22 mouse cellular contexts compared by ENCODE assay signal in the genomic region with DNA sequence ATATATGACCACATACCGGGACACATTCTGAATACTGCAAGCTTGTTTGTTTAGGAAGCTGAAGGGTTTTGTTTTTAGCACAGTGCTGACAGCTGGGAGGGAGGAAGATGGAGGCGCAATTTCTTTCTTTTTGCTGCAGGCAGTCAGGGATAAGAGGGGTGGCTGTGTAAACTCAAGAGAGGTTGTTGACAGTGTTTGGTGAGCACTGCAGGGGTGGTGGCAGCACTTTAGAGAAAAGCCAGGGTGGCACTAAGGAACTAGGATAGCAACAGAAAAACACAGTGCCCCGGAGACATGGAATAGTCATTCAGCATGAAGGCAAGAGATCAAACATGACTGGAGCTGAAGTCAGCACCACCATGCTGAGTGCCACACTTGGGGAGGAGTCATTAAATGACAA. TPM values are rescaled to one million over a fixed set of nuclear protein-coding genes. Genes with fewer than 3 reads are reported as not detected.
DNase-seq lines count a peak whose midpoint lies in the region; ATAC-seq and TF ChIP-seq lines count a peak whose summit lies in the region.
"Had no signal": no experiment of that assay in that cellular context is flagged by ENCODE, and none has a peak within 500 bp of the region (broad histone marks: within the 10 kb centered on the region; RNA-seq: fewer than 3 reads in every experiment).

No protein-coding gene starts in this region.

- no peaks in the 10 kb centered on the region for H3K36me3 ChIP-seq in forebrain, embryonic 14.5 days (ENCODE audit: control insufficient read depth, insufficient read depth, low read length)
- no peaks in the 10 kb centered on the region for H3K36me3 ChIP-seq in forebrain, embryonic 15.5 days
- H3K36me3 ChIP-seq: embryonic facial prominence, embryonic 13.5 days; forebrain, embryonic 10.5 days; limb, embryonic 12.5 days; stomach, embryonic 15.5 days had no signal

- H3K9me3 ChIP-seq in forebrain, embryonic 14.5 days (replicated peaks; ENCODE audit: control insufficient read depth, low read length), result no peaks in the 10 kb centered on the region
- H3K9me3 ChIP-seq in forebrain, embryonic 15.5 days, result no peaks in the 10 kb centered on the region
- H3K9me3 ChIP-seq: embryonic facial prominence, embryonic 13.5 days; limb, embryonic 12.5 days; stomach, embryonic 15.5 days had no signal

- ATAC-seq in forebrain, embryonic 14.5 days, result no peak
- ATAC-seq in forebrain, embryonic 15.5 days (replicated peaks), result no peak
- ATAC-seq: hindbrain, postnatal 0 days had no signal

- 50% methylated on average over 3 of the region's 3 CpGs for WGBS in forebrain, embryonic 14.5 days
- WGBS in forebrain, embryonic 15.5 days, result 37% methylated on average over 3 of the region's 3 CpGs

- no peak overlapping the region for H3K4me2 ChIP-seq in forebrain, embryonic 14.5 days (ENCODE audit: low read length)
- H3K4me2 ChIP-seq in forebrain, embryonic 15.5 days (replicated peaks), result no peak overlapping the region
- H3K4me2 ChIP-seq: embryonic facial prominence, embryonic 13.5 days; limb, embryonic 12.5 days; stomach, embryonic 15.5 days had no signal

- TF ChIP-seq CTCF in left cerebral cortex, adult 2 months (IDR thresholded peaks at IDR 0.05), result no peak
- no peak for TF ChIP-seq CTCF in brain, embryonic 14.5 days (IDR thresholded peaks at IDR 0.05; ENCODE audit: borderline replicate concordance, extremely low read depth, insufficient read depth, insufficient read length)

- H3K27me3 ChIP-seq in forebrain, embryonic 14.5 days (replicated peaks; ENCODE audit: control insufficient read depth, insufficient read depth, low read length), result no peaks in the 10 kb centered on the region
- H3K27me3 ChIP-seq in forebrain, embryonic 15.5 days, result no peaks in the 10 kb centered on the region
- H3K27me3 ChIP-seq: embryonic facial prominence, embryonic 13.5 days; limb, embryonic 12.5 days; megakaryocyte, embryonic 14.5 days; stomach, embryonic 15.5 days had no signal

- intact Hi-C loops in left cerebral cortex, adult 2 months (cut with DNase I), result no loop called here
- intact Hi-C loops in left cerebral cortex, postnatal 4 days (cut with DNase I), result no loop called here

- no peak overlapping the region for H3K9ac ChIP-seq in forebrain, embryonic 14.5 days (ENCODE audit: low read length)
- H3K9ac ChIP-seq in forebrain, embryonic 15.5 days (replicated peaks), result no peak overlapping the region
- H3K9ac ChIP-seq: embryonic facial prominence, embryonic 13.5 days; limb, embryonic 12.5 days; stomach, embryonic 15.5 days had no signal

- peak; percentile 1 for DNase-seq in forebrain, embryonic 14.5 days (ENCODE audit: low spot score)
- DNase-seq in left cerebral cortex, adult 2 months (ENCODE audit: extremely low spot score in 1 of 2, low spot score in 2 of 2), result peak in 1 of 2 experiments; percentile 14
- DNase-seq in left cerebral cortex, postnatal 4 days, result no peak
- DNase-seq in brain, embryonic 14.5 days (ENCODE audit: low read depth), result peak; percentile 29
- DNase-seq in left cerebral cortex, adult 9 months (ENCODE audit: low spot score in 2 of 2), result peak; percentile 10 to 19
- no peak for DNase-seq in layer of hippocampus, postnatal 25 days (ENCODE audit: extremely low spot score in 1 of 2, low spot score in 1 of 2)
- DNase-seq in gastrocnemius, postnatal 4 days (ENCODE audit: low spot score in 2 of 2), result no peak
- DNase-seq: cerebellum, adult 11 months; cerebellum, postnatal 36 days; gastrocnemius, postnatal 36 days; kidney, adult 2 months; thymus, postnatal 4 days had no signal

- no peak for TF ChIP-seq POLR2A in brain, embryonic 14.5 days (IDR thresholded peaks at IDR 0.05; ENCODE audit: borderline replicate concordance, extremely low read depth, insufficient read depth, insufficient read length, poor library complexity, severe bottlenecking)

- no peak overlapping the region for H3K4me3 ChIP-seq in forebrain, embryonic 14.5 days (ENCODE audit: low read depth, low read length)
- H3K4me3 ChIP-seq in forebrain, embryonic 15.5 days, result no peak overlapping the region
- H3K4me3 ChIP-seq in left cerebral cortex, adult 2 months, result no peak overlapping the region
- H3K4me3 ChIP-seq: embryonic facial prominence, embryonic 13.5 days; forebrain, embryonic 10.5 days; limb, embryonic 12.5 days; megakaryocyte, embryonic 14.5 days; stomach, embryonic 15.5 days had no signal

- H3K27ac ChIP-seq in forebrain, embryonic 14.5 days (ENCODE audit: low read depth, low read length), result no peak overlapping the region
- H3K27ac ChIP-seq in forebrain, embryonic 15.5 days (replicated peaks), result no peak overlapping the region
- peak overlapping the region; percentile 47 for H3K27ac ChIP-seq in left cerebral cortex, adult 2 months
- H3K27ac ChIP-seq: embryonic facial prominence, embryonic 13.5 days; forebrain, embryonic 10.5 days; hindbrain, postnatal 0 days; limb, embryonic 12.5 days; stomach, embryonic 15.5 days had no signal

- H3K4me1 ChIP-seq in forebrain, embryonic 14.5 days (ENCODE audit: control insufficient read depth, insufficient read depth, low read length), result no peaks in the 10 kb centered on the region
- no peaks in the 10 kb centered on the region for H3K4me1 ChIP-seq in forebrain, embryonic 15.5 days
- H3K4me1 ChIP-seq: embryonic facial prominence, embryonic 13.5 days; forebrain, embryonic 10.5 days; limb, embryonic 12.5 days; megakaryocyte, embryonic 14.5 days; stomach, embryonic 15.5 days had no signal

RNA-seq across cellular contexts. Expression of a gene that starts 51.9 kb away (rescaled TPM):
- polyA plus RNA-seq in forebrain, embryonic 14.5 days (2014; fragmentation: Nextera tagmentation; extraction: Ambion mirVana), result not detected in 2 replicates
- not detected in 2 replicates for polyA plus RNA-seq in forebrain, embryonic 15.5 days (2015; fragmentation: Nextera tagmentation; extraction: Ambion mirVana)
- not detected for total RNA-seq in left cerebral cortex, adult 2 months (2021)
- not detected for total RNA-seq in left cerebral cortex, postnatal 4 days (2021)
- polyA plus RNA-seq in brain, embryonic 14.5 days (2012; rRNA removed), result 0.05 and 0.08 TPM in 2 replicates
- total RNA-seq in layer of hippocampus, postnatal 25 days (2021), result not detected
- not detected for total RNA-seq in gastrocnemius, postnatal 4 days (2021)
- total RNA-seq: adrenal gland, postnatal 4 days; gastrocnemius, postnatal 36 days; hindbrain, postnatal 0 days; layer of hippocampus, adult 8-10 months had no signal
- polyA plus RNA-seq: embryonic facial prominence, embryonic 13.5 days; forebrain, embryonic 10.5 days; hindbrain, postnatal 0 days; kidney, adult 2 months; limb, embryonic 12.5 days; liver, embryonic 16.5 days had no signal

Comparison
In these comparisons a context has a peak if more than half of its experiments do, and no peak if none do; other contexts are left out.
1. DNase-seq: peak in forebrain, embryonic 14.5 days (single experiment), brain, embryonic 14.5 days (single experiment) and left cerebral cortex, adult 9 months (2 of 2); none in left cerebral cortex, postnatal 4 days (single experiment), layer of hippocampus, postnatal 25 days (0 of 2) and gastrocnemius, postnatal 4 days (0 of 2).